Comparison of ENCODE assay signal across 8 mouse cellular contexts in the genomic region with DNA sequence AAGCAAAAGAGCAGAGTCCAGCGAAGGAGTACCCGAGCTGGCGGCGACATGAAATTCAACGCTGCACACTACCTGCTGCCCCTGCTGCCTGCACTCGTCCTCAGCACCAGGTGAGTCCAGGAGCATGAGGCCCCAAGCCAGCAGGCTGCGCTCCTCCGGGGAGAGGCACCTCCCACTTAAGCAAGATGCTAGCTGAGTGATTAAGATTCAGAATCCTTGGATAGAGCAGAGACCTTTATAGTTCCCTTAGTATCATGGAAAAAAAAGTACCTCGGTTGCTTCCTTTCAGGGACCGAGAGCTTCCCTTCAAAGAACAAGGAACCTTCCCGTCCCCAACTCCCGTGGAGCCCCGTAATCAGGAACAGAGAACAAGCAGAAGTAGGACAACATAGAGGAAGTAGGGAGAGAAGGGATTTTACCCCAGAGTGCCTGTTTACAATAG. TPM values are rescaled to one million over a fixed set of nuclear protein-coding genes. Genes with fewer than 3 reads are reported as not detected.
DNase-seq lines count a peak whose midpoint lies in the region; ATAC-seq and TF ChIP-seq lines count a peak whose summit lies in the region.

No protein-coding gene starts in this region.

- peak overlapping the region; percentile 88 for H3K27ac ChIP-seq in layer of hippocampus, adult 2 months
- no peak overlapping the region; the same call in 1 of the 2 replicates for H3K27ac ChIP-seq in embryonic facial prominence, embryonic 14.5 days (replicated peaks; ENCODE audit: low read depth, low read length)
- H3K27ac ChIP-seq in hindbrain, embryonic 14.5 days = peak overlapping the region; percentile 76
- H3K27ac ChIP-seq in midbrain, embryonic 15.5 days = peak overlapping the region; percentile 82

- TF ChIP-seq CTCF in layer of hippocampus, adult 2 months (conservative IDR thresholded peaks at IDR 0.05) = no peak

- ATAC-seq in embryonic facial prominence, embryonic 14.5 days (ENCODE audit: low read depth) = peak; percentile 74; the same call in 1 of the 2 replicates
- ATAC-seq in hindbrain, embryonic 14.5 days (ENCODE audit: low FRiP score) = peak; percentile 73
- peak; percentile 89 for ATAC-seq in midbrain, embryonic 15.5 days (replicated peaks)

- H3K4me2 ChIP-seq in embryonic facial prominence, embryonic 14.5 days (ENCODE audit: low read depth, low read length) = peak overlapping the region; percentile 90
- H3K4me2 ChIP-seq in hindbrain, embryonic 14.5 days (replicated peaks) = peak overlapping the region; percentile 67
- H3K4me2 ChIP-seq in midbrain, embryonic 15.5 days = peak overlapping the region; percentile 57

- peak overlapping the region; percentile 61 for H3K9ac ChIP-seq in embryonic facial prominence, embryonic 14.5 days (ENCODE audit: low read depth, low read length)
- H3K9ac ChIP-seq in hindbrain, embryonic 14.5 days = peak overlapping the region; percentile 73
- peak overlapping the region; percentile 63 for H3K9ac ChIP-seq in midbrain, embryonic 15.5 days

- no peaks in the 10 kb centered on the region for H3K36me3 ChIP-seq in embryonic facial prominence, embryonic 14.5 days (ENCODE audit: control insufficient read depth, insufficient read depth, low read length)
- no peaks in the 10 kb centered on the region for H3K36me3 ChIP-seq in hindbrain, embryonic 14.5 days (replicated peaks; ENCODE audit: control insufficient read depth, insufficient read depth)
- no peaks in the 10 kb centered on the region for H3K36me3 ChIP-seq in midbrain, embryonic 15.5 days (replicated peaks)

- WGBS in embryonic facial prominence, embryonic 14.5 days = 1% methylated on average over 13 of the region's 13 CpGs
- WGBS in hindbrain, embryonic 14.5 days = 3% methylated on average over 13 of the region's 13 CpGs
- under 1% methylated on average over 13 of the region's 13 CpGs for WGBS in midbrain, embryonic 15.5 days

- H3K27me3 ChIP-seq in embryonic facial prominence, embryonic 14.5 days (replicated peaks; ENCODE audit: control insufficient read depth, insufficient read depth, low read length) = peaks cover 4% of the 10 kb centered on the region
- H3K27me3 ChIP-seq in hindbrain, embryonic 14.5 days (ENCODE audit: control insufficient read depth, insufficient read depth, low read length) = no peaks in the 10 kb centered on the region
- H3K27me3 ChIP-seq in midbrain, embryonic 15.5 days (replicated peaks) = no peaks in the 10 kb centered on the region

- no peak for DNase-seq in layer of hippocampus, adult 2 months (ENCODE audit: low spot score in 2 of 2)
- DNase-seq in layer of hippocampus, postnatal 25 days (ENCODE audit: extremely low spot score in 1 of 2, low spot score in 1 of 2) = no peak
- DNase-seq in embryonic facial prominence, embryonic 14.5 days (ENCODE audit: low spot score) = no peak
- DNase-seq in hindbrain, embryonic 14.5 days (ENCODE audit: low spot score) = peak; percentile 38
- no peak for DNase-seq in thymus, postnatal 0 days (ENCODE audit: low spot score)
- DNase-seq in B cell, adult 2 months = no peak
- no peak for DNase-seq in adrenal gland, postnatal 14 days

- peak overlapping the region; percentile 78 for H3K4me3 ChIP-seq in layer of hippocampus, adult 2 months
- H3K4me3 ChIP-seq in embryonic facial prominence, embryonic 14.5 days (ENCODE audit: low read depth, low read length) = peak overlapping the region; percentile 49
- peak overlapping the region; percentile 54 for H3K4me3 ChIP-seq in hindbrain, embryonic 14.5 days (replicated peaks; ENCODE audit: low read length)
- H3K4me3 ChIP-seq in midbrain, embryonic 15.5 days = peak overlapping the region; percentile 60

- H3K4me1 ChIP-seq in embryonic facial prominence, embryonic 14.5 days (ENCODE audit: control insufficient read depth, insufficient read depth, low read length) = 0 out of 2 replicates have a peak, but pooled peaks cover 3% of the 10 kb centered on the region
- H3K4me1 ChIP-seq in hindbrain, embryonic 14.5 days (replicated peaks; ENCODE audit: control insufficient read depth, insufficient read depth, low read length) = 0 out of 2 replicates have a peak, but pooled peaks cover 8% of the 10 kb centered on the region
- peaks cover 17% of the 10 kb centered on the region for H3K4me1 ChIP-seq in midbrain, embryonic 15.5 days

- H3K9me3 ChIP-seq in embryonic facial prominence, embryonic 14.5 days (ENCODE audit: control insufficient read depth, low read length) = no peaks in the 10 kb centered on the region
- H3K9me3 ChIP-seq in hindbrain, embryonic 14.5 days (ENCODE audit: control insufficient read depth, low read length) = no peaks in the 10 kb centered on the region
- no peaks in the 10 kb centered on the region for H3K9me3 ChIP-seq in midbrain, embryonic 15.5 days

RNA-seq across cellular contexts. Expression of a gene that starts 0.6 kb away (rescaled TPM):
- 10 to 100 TPM; 66.1 to 68.6 TPM for total RNA-seq in layer of hippocampus, adult 2 months (2021)
- 10 to 100 TPM; 57.5 to 65.6 TPM for total RNA-seq in layer of hippocampus, postnatal 25 days (2021)
- 5.7 and 6.3 TPM in 2 replicates for polyA plus RNA-seq in embryonic facial prominence, embryonic 14.5 days (2014; fragmentation: Nextera tagmentation; extraction: Ambion mirVana)
- 43.6 and 61.9 TPM in 2 replicates for polyA plus RNA-seq in hindbrain, embryonic 14.5 days (2014; fragmentation: Nextera tagmentation; extraction: Ambion mirVana)
- 48.7 and 55.5 TPM in 2 replicates for polyA plus RNA-seq in midbrain, embryonic 15.5 days (2015; fragmentation: Nextera tagmentation; extraction: Ambion mirVana)
- 0.12 TPM in 2 replicates for polyA plus RNA-seq in thymus, postnatal 0 days (2015; fragmentation: Nextera tagmentation; extraction: Ambion mirVana)
- total RNA-seq in adrenal gland, postnatal 14 days (2021) = 1.0 and 1.3 TPM in 2 replicates
